In the genomic region with DNA sequence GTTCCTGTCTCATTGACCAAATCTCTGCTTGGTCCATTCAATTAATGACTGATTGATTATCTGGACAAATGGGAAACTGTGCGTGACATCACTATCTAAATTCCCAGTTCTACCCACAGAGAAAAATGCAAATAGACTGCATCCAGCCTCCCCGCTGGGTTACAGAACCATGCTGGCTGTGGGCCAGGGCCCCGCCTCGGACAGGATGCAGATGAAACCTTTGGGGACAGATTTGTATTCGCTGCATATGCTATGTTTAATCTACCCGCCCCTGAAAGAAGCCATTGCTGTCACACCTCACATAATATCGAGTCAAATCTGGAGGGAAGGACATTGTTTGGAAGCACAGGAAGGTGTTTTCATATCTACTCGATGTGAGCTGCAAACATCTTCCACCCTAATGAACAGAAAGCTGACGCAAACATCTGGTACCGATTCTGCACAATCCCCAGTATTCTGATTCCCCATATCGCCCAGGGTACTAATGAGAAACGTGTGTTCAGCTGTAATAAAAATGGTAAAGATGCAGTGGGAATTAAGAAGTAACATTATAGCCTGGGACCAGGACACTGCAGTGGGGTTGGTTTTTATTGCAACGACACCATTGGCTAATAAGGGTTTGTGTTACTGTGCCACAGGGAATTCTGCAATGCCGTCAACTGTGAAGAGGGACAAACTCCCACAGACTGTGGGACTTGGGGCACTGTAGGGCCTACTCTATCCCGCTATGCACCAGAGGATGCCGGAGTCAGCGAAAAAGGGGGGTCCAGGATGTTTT, we compare ENCODE assay signal across 8 mouse cellular contexts.
DNase-seq lines count a peak whose midpoint lies in the region; ATAC-seq and TF ChIP-seq lines count a peak whose summit lies in the region.

No protein-coding gene starts in this region.

- H3K27ac ChIP-seq in gastrocnemius, adult 2 months: peak overlapping the region; percentile 48; the same call in 1 of the 2 replicates
- H3K27ac ChIP-seq in embryonic facial prominence, embryonic 14.5 days (replicated peaks; ENCODE audit: low read depth, low read length): peak overlapping the region; percentile 46
- no peak overlapping the region for H3K27ac ChIP-seq in liver, embryonic 12.5 days

- no peaks in the 10 kb centered on the region for H3K27me3 ChIP-seq in embryonic facial prominence, embryonic 14.5 days (replicated peaks; ENCODE audit: control insufficient read depth, insufficient read depth, low read length)
- no peaks in the 10 kb centered on the region for H3K27me3 ChIP-seq in liver, embryonic 12.5 days (replicated peaks)

- peak; percentile 66 for DNase-seq in gastrocnemius, adult 2 months
- DNase-seq in gastrocnemius, adult 8-10 months (ENCODE audit: low spot score in 2 of 2): no peak
- peak; percentile 32 for DNase-seq in 416B (ENCODE audit: low read depth)
- peak; percentile 70 for DNase-seq in embryonic facial prominence, embryonic 14.5 days (ENCODE audit: low spot score)
- peak; percentile 74 to 80 for DNase-seq in kidney, postnatal 4 days
- no peak for DNase-seq in layer of hippocampus, postnatal 25 days (ENCODE audit: extremely low spot score in 1 of 2, low spot score in 1 of 2)
- DNase-seq in natural killer cell, adult 2 months (ENCODE audit: low spot score in 2 of 2): no peak

- intact Hi-C loops in gastrocnemius, adult 2 months (cut with DNase I): no loop called here

- H3K9me3 ChIP-seq in embryonic facial prominence, embryonic 14.5 days (ENCODE audit: control insufficient read depth, low read length): no peaks in the 10 kb centered on the region
- H3K9me3 ChIP-seq in liver, embryonic 12.5 days (replicated peaks): no peaks in the 10 kb centered on the region

- H3K4me3 ChIP-seq in gastrocnemius, adult 2 months: peak overlapping the region; percentile 43
- H3K4me3 ChIP-seq in embryonic facial prominence, embryonic 14.5 days (ENCODE audit: low read depth, low read length): no peak overlapping the region
- no peak overlapping the region for H3K4me3 ChIP-seq in liver, embryonic 12.5 days

- peaks cover 59% of the 10 kb centered on the region for H3K4me1 ChIP-seq in embryonic facial prominence, embryonic 14.5 days (ENCODE audit: control insufficient read depth, insufficient read depth, low read length)
- H3K4me1 ChIP-seq in liver, embryonic 12.5 days: peaks cover 87% of the 10 kb centered on the region

- H3K4me2 ChIP-seq in embryonic facial prominence, embryonic 14.5 days (ENCODE audit: low read depth, low read length): peak overlapping the region; percentile 37
- H3K4me2 ChIP-seq in liver, embryonic 12.5 days: no peak overlapping the region

- ATAC-seq in embryonic facial prominence, embryonic 14.5 days (ENCODE audit: low read depth): peak; percentile 62
- no peak for ATAC-seq in liver, embryonic 12.5 days

- 29% methylated on average over 17 of the region's 17 CpGs for WGBS in embryonic facial prominence, embryonic 14.5 days
- WGBS in liver, embryonic 12.5 days (ENCODE audit: insufficient replicate concordance): 78% methylated on average over 17 of the region's 17 CpGs

- H3K36me3 ChIP-seq in embryonic facial prominence, embryonic 14.5 days (ENCODE audit: control insufficient read depth, insufficient read depth, low read length): no peaks in the 10 kb centered on the region
- 0 out of 2 replicates have a peak, but pooled peaks cover 4% of the 10 kb centered on the region for H3K36me3 ChIP-seq in liver, embryonic 12.5 days

- TF ChIP-seq CTCF in gastrocnemius, adult 2 months (IDR thresholded peaks at IDR 0.05): no peak

- H3K9ac ChIP-seq in embryonic facial prominence, embryonic 14.5 days (ENCODE audit: low read depth, low read length): no peak overlapping the region
- no peak overlapping the region for H3K9ac ChIP-seq in liver, embryonic 12.5 days

Comparison
In these comparisons a context has a peak if more than half of its experiments do, and no peak if none do; other contexts are left out.
1. DNase-seq: peak in gastrocnemius, adult 2 months (single experiment), 416B (single experiment), embryonic facial prominence, embryonic 14.5 days (single experiment) and kidney, postnatal 4 days (2 of 2); none in gastrocnemius, adult 8-10 months (0 of 2), layer of hippocampus, postnatal 25 days (0 of 2) and natural killer cell, adult 2 months (0 of 2).